1 mouse cellular context compared by ENCODE assay signal in the genomic region with DNA sequence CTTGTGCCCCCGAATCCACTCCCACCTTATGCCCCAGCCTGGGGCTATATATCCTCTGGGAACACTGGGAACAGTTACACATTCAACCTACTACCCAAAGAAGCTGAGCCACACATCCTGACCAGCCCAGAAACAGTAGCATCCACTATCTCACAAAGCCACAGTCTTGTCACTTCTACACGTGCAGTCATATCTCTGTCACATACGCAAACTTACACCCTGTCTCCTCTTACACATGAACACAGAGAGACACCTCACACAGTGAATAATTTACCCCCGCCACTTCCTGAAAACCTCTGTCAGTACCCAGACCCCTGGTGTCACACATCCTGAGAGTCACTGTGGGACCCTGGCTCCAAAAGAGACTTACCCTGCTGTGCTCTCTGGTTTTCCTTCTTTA.
TF ChIP-seq lines count a peak whose summit lies in the region.

No protein-coding gene starts in this region.

TF ChIP-seq in MEL, 35 proteins besides CTCF, POLR2A, EP300 and RAD21 (continued from another document):
- TF ChIP-seq GABPA (IDR thresholded peaks at IDR 0.05; ENCODE audit: low read depth, low read length) (no peak), USF1 (IDR thresholded peaks at IDR 0.05; ENCODE audit: low read depth, low read length) (no peak), NRF1 (IDR thresholded peaks at IDR 0.05; ENCODE audit: insufficient read depth, low read depth, low read length, poor library complexity, severe bottlenecking) (no peak), TBP (IDR thresholded peaks at IDR 0.05; ENCODE audit: low read depth, low read length) (no peak), SMC3 (IDR thresholded peaks at IDR 0.05; ENCODE audit: low read depth, low read length) (no peak), E2F4 (IDR thresholded peaks at IDR 0.05; ENCODE audit: borderline replicate concordance, low read depth, low read length) (no peak), NELFE (IDR thresholded peaks at IDR 0.05; ENCODE audit: low read depth, low read length) (no peak), MYB (IDR thresholded peaks at IDR 0.05; ENCODE audit: low read depth, low read length) (no peak), MAX (IDR thresholded peaks at IDR 0.05; ENCODE audit: low read length) (peak; percentile 49), MXI1 (IDR thresholded peaks at IDR 0.05; ENCODE audit: low read depth, low read length) (peak; percentile 60; the same call in 1 of the 2 replicates), POLR2AphosphoS2 (IDR thresholded peaks at IDR 0.05; ENCODE audit: low read length) (no peak), MAFK (IDR thresholded peaks at IDR 0.05; ENCODE audit: borderline replicate concordance, low read depth, low read length) (no peak), MYC (IDR thresholded peaks at IDR 0.05; ENCODE audit: low read depth, low read length) (peak; percentile 68; the same call in 1 of the 2 replicates), TAL1 (IDR thresholded peaks at IDR 0.05; ENCODE audit: low read length) (0 out of 2 replicates have a peak, but pooled peaks have one; percentile 15)
